Mouse (Mus musculus): Measurements from ENCODE around the gene Ociad1. TPM values are rescaled to one million over a fixed set of nuclear protein-coding genes. Genes with fewer than 3 reads are reported as not detected.
A peak's percentile ranks its signal among the peaks of the same experiment; 100 is the strongest.

Gene Ociad1
- 134 and 144 TPM in 2 replicates for polyA plus RNA-seq (2014; fragmentation: Nextera tagmentation; extraction: Ambion mirVana)

DNA sequence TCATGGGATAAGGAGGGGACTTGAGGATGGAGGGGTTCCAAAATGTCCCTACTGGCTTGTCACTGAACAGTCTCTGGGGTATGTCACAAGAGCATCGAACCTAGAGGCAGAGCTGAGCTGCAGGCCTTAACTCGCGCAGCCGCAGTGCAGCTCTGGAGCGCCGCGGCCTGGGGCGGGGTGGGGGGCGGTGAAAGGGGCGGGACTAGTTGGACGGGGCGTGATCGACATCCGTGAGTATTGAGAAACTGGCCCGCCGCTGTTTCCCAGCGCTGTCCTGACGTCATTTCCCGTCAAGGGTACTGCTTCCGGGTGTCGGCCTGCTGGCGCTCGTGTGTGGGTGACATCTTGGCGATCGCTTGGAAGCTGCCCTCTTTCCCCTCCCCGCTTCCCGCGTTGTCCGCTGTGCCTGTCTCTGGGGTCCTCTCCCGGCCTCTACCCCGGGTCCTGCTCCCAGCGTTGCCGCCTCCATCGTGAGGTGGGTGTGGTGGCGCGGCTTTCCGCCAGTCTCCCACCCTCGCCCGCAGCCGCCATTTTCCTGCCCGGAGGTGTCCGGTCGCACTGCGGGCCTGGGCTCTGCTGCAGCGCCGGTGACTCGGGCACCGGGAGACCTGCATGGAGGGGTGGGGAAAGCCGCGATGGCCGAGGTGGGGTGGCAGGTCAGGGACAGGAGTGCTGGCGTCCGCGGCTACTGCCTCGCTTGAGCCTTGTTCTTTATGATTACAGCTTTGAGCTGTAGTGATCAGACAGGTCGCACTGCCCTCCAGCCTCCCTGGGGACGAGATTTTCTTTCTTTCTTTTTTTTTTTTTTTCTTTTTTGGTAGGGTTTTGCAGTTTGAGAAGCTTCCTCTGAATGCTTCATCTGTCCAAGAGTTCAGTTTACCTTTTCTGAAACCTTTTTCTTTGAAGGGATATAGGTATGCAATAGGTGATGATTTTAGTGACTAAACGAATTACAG lies at the start of gene Ociad1:
Gene Ociad1, plus strand, starts transcription at position 283 of the 956 bp plus-strand sequence.
- Histone ChIP-seq H3K4me2 (peak within 1 kb of the TSS; percentile 82), H3K9ac (peak within 1 kb of the TSS; percentile 96), H3K4me1 (ENCODE audit: insufficient read depth) (peaks cover 6% of the 10 kb centered on the region; the same call in 1 of the 2 replicates), H3K36me3 (ENCODE audit: insufficient read depth) (peaks cover 23% of the 10 kb centered on the region), H3K27ac (ENCODE audit: low read depth) (peak within 1 kb of the TSS; percentile 93), H3K27me3 (ENCODE audit: insufficient read depth, low read length) (no peaks in the 10 kb centered on the region), H3K9me3 (ENCODE audit: low read depth, low read length) (no peaks in the 10 kb centered on the region), H3K4me3 (ENCODE audit: low read depth, low read length) (peak within 1 kb of the TSS; percentile 91)
- peak; percentile 99 for ATAC-seq (ENCODE audit: insufficient read depth)
- peak; percentile 32; the same call in 1 of the 2 replicates for TF ChIP-seq CTCF (IDR thresholded peaks at IDR 0.05; ENCODE audit: low read depth)
- under 1% methylated on average over 58 of the region's 58 CpGs for WGBS
- DNase-seq, result peak; percentile 99

DNA sequence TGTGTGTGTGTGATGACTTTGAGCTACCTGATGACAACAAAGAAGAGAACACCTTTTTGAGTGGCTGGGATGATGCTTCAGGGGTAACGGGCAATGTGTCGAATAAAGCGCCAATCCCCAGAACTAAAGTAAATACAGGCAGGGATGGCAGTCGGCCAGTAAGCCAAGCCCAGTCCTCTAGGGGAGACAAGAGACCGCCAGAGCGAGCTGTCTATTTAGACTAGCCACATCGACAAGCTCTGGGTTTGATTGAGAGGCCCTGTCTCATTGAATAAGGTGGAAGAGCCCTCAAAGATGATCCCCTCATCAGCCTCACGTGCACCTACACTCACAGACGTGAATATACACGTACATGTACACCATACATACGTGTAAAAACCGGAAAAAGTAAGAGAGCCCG lies 48.2 kb upstream of the Ociad1 start:
- Histone ChIP-seq H3K9me3 (ENCODE audit: low read depth, low read length) (no peaks in the 10 kb centered on the region), H3K27me3 (ENCODE audit: insufficient read depth, low read length) (no peaks in the 10 kb centered on the region), H3K9ac (no peak overlapping the region), H3K36me3 (ENCODE audit: insufficient read depth) (0 out of 2 replicates have a peak, but pooled peaks cover 3% of the 10 kb centered on the region), H3K27ac (ENCODE audit: low read depth) (no peak overlapping the region), H3K4me2 (0 out of 2 replicates have a peak overlapping the region, but pooled peaks have one; percentile 15), H3K4me1 (ENCODE audit: insufficient read depth) (no peaks in the 10 kb centered on the region), H3K4me3 (ENCODE audit: low read depth, low read length) (no peak overlapping the region)
- no peak for TF ChIP-seq CTCF (IDR thresholded peaks at IDR 0.05; ENCODE audit: low read depth)
- ATAC-seq (ENCODE audit: insufficient read depth), result peak; percentile 38; the same call in 1 of the 2 replicates
- DNase-seq, result peak; percentile 83
- 51% methylated on average over 13 of the region's 13 CpGs for WGBS

DNA sequence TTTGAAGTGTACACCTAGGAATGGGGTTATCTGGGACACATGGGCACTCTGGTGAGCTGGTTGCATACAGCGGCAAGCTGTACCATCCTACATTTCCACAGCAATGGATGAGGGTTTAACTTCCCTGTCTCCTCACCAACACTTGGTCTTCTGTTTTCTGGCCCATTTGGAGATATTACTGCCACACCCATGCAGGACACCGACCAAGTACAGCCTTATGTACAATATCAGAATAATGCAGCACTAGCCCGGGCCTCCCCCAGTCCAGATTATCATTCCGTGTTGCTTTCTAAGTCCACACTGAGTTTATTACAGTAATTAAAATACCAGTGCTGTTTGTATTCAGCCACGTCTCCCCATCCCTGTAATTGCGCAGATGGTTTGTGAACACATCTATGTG lies 46.2 kb upstream of the Ociad1 start:
- Histone ChIP-seq H3K9me3 (ENCODE audit: low read depth, low read length) (no peaks in the 10 kb centered on the region), H3K4me3 (ENCODE audit: low read depth, low read length) (no peak overlapping the region), H3K4me2 (no peak overlapping the region), H3K27me3 (ENCODE audit: insufficient read depth, low read length) (no peaks in the 10 kb centered on the region), H3K9ac (no peak overlapping the region), H3K36me3 (ENCODE audit: insufficient read depth) (0 out of 2 replicates have a peak, but pooled peaks cover 3% of the 10 kb centered on the region), H3K4me1 (ENCODE audit: insufficient read depth) (no peaks in the 10 kb centered on the region), H3K27ac (ENCODE audit: low read depth) (no peak overlapping the region)
- ATAC-seq (ENCODE audit: insufficient read depth), result no peak
- DNase-seq, result no peak
- WGBS, result 86% methylated on average over 6 of the region's 6 CpGs
- TF ChIP-seq CTCF (IDR thresholded peaks at IDR 0.05; ENCODE audit: low read depth), result no peak

DNA sequence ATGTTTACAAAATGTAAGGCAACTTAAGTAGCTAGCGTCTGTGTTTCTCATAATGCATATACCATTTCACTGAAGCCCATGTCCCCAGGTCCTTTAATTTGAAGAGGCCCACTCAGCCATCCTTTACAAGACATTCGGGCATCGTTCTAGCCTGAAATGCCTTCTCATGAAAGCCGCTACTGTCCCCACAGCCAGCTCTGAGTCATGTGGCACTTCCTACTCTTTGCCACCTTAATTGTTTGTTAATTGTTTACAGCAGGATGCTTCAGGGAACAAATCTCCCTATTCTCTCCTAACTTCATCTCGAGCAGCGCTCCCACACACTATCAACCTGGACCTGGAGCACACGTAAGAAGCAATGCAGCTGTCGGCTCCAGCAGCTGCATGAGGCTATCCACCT lies 44.4 kb upstream of the Ociad1 start:
- no peak for TF ChIP-seq CTCF (IDR thresholded peaks at IDR 0.05; ENCODE audit: low read depth)
- Histone ChIP-seq H3K9ac (no peak overlapping the region), H3K4me2 (no peak overlapping the region), H3K9me3 (ENCODE audit: low read depth, low read length) (no peaks in the 10 kb centered on the region), H3K27ac (ENCODE audit: low read depth) (no peak overlapping the region), H3K27me3 (ENCODE audit: insufficient read depth, low read length) (no peaks in the 10 kb centered on the region), H3K4me3 (ENCODE audit: low read depth, low read length) (no peak overlapping the region), H3K36me3 (ENCODE audit: insufficient read depth) (0 out of 2 replicates have a peak, but pooled peaks cover 3% of the 10 kb centered on the region), H3K4me1 (ENCODE audit: insufficient read depth) (no peaks in the 10 kb centered on the region)
- 77% methylated on average over 8 of the region's 8 CpGs for WGBS
- ATAC-seq (ENCODE audit: insufficient read depth) (no peak), DNase-seq (no peak)

DNA sequence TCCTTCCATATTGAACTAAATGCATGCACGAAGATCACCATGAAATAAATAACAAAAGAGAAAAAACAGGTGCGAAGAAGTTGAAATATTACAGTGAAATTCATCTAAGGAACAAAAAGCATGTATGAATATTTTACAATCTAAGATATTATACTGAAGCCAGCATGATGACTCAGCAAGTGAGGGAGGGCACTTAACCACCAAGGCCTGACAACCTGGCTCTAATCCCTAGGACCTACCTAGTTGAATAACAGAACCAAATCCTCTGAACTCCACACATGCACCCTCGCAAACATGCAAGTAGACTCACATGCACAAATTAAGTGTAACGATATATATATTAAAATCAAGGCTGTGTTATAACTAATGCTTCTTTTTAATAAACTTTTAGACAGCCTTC lies 43.2 kb upstream of the Ociad1 start:
- no peak for TF ChIP-seq CTCF (IDR thresholded peaks at IDR 0.05; ENCODE audit: low read depth)
- Histone ChIP-seq H3K4me3 (ENCODE audit: low read depth, low read length) (no peak overlapping the region), H3K4me1 (ENCODE audit: insufficient read depth) (no peaks in the 10 kb centered on the region), H3K9ac (no peak overlapping the region), H3K36me3 (ENCODE audit: insufficient read depth) (0 out of 2 replicates have a peak, but pooled peaks cover 3% of the 10 kb centered on the region), H3K27ac (ENCODE audit: low read depth) (no peak overlapping the region), H3K27me3 (ENCODE audit: insufficient read depth, low read length) (no peaks in the 10 kb centered on the region), H3K9me3 (ENCODE audit: low read depth, low read length) (no peaks in the 10 kb centered on the region), H3K4me2 (no peak overlapping the region)
- DNase-seq (no peak), ATAC-seq (ENCODE audit: insufficient read depth) (no peak)
- 93% methylated on average over 4 of the region's 4 CpGs for WGBS

DNA sequence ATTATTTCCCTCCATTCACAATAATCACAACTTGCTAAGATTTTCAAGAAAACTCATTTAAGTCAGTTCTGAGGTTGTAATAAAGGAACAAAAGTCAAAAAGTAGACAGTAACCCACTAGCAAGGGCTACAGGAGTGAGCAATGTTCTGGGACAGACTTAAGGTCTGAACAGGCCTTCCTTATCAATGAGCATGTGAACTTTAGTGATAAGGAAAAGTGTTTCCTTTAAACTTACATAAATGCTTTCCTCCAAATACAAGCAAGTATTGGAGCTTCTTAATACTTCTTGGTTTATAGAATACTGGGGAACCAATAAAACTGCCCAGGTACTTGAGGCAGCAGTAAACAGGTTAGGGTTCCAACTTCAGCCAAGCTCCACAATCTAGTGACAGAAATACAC lies 39.8 kb upstream of the Ociad1 start:
- H3K27me3 ChIP-seq (ENCODE audit: insufficient read depth, low read length), result no peaks in the 10 kb centered on the region
- no peak for DNase-seq
- H3K9ac ChIP-seq, result no peak overlapping the region
- TF ChIP-seq CTCF (IDR thresholded peaks at IDR 0.05; ENCODE audit: low read depth), result no peak
- H3K36me3 ChIP-seq (ENCODE audit: insufficient read depth), result 0 out of 2 replicates have a peak, but pooled peaks cover 3% of the 10 kb centered on the region
- no peak overlapping the region for H3K4me2 ChIP-seq
- no peak overlapping the region for H3K4me3 ChIP-seq (ENCODE audit: low read depth, low read length)
- H3K9me3 ChIP-seq (ENCODE audit: low read depth, low read length), result no peaks in the 10 kb centered on the region
- no peak overlapping the region for H3K27ac ChIP-seq (ENCODE audit: low read depth)
- ATAC-seq (ENCODE audit: insufficient read depth), result no peak
- H3K4me1 ChIP-seq (ENCODE audit: insufficient read depth), result no peaks in the 10 kb centered on the region

DNA sequence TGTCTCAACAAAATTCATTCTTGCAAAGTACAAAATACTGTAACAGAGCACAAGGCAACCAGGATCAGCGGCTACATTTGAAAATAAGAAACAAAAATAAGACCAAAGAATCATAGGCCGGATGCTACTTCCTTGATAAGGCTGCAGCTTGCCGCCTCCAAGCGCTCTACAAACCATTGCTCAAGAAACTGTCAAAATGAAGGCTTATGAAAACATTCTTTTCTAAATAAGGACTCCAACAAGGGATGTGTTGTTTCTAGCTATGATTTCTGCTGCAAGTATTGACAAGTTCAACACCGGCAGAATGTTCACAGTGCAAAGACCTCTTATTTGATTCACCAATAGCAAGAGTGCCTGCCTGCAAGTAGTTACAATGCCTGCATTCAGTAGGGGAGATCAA lies 37.9 kb upstream of the Ociad1 start:
- 20% methylated on average over 5 of the region's 5 CpGs for WGBS

More for the DNA sequence above, 37.9 kb upstream of the Ociad1 start:
- Histone ChIP-seq H3K27ac (ENCODE audit: low read depth) (no peak overlapping the region), H3K27me3 (ENCODE audit: insufficient read depth, low read length) (no peaks in the 10 kb centered on the region), H3K4me1 (ENCODE audit: insufficient read depth) (no peaks in the 10 kb centered on the region), H3K4me3 (ENCODE audit: low read depth, low read length) (peak overlapping the region; percentile 91), H3K9ac (peak overlapping the region; percentile 79), H3K4me2 (peak overlapping the region; percentile 78), H3K9me3 (ENCODE audit: low read depth, low read length) (no peaks in the 10 kb centered on the region), H3K36me3 (ENCODE audit: insufficient read depth) (no peaks in the 10 kb centered on the region)
- ATAC-seq (ENCODE audit: insufficient read depth) (no peak), DNase-seq (peak; percentile 43)
- no peak for TF ChIP-seq CTCF (IDR thresholded peaks at IDR 0.05; ENCODE audit: low read depth)
